ENCODE assay signal across 8 mouse cellular contexts in the genomic region with DNA sequence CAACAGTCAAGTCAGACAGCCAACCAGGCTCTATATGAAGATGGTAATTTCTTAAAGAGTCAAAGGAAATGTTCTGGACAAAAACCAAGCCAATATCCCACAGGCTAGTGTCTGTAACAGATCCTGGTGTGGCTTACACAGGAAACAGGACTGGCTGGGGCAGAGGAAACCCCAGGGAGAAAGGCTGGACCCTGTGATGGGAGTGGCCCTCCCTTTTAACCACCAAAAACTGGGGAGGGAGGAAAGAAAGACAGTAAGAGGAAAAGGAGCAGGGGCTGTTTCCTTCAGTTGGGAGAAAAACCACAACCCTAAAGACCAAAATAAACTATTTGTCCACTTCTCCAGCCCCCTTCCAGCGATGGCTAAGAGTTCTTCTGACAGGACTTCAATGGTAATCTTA. TPM values are rescaled to one million over a fixed set of nuclear protein-coding genes. Genes with fewer than 3 reads are reported as not detected.
DNase-seq lines count a peak whose midpoint lies in the region; ATAC-seq and TF ChIP-seq lines count a peak whose summit lies in the region.

No protein-coding gene starts in this region.

- ATAC-seq in heart, embryonic 13.5 days (ENCODE audit: extremely low read depth, insufficient number of reproducible peaks, low FRiP score, low TSS enrichment), result no peak
- no peak for ATAC-seq in midbrain, embryonic 12.5 days (ENCODE audit: low FRiP score, low read depth)

- DNase-seq in heart, postnatal 10 days, result no peak
- no peak for DNase-seq in hindbrain, embryonic 10.5 days (ENCODE audit: low spot score)
- DNase-seq in urinary bladder, postnatal 10 days (ENCODE audit: low spot score), result no peak
- no peak for DNase-seq in spleen, postnatal 36 days (ENCODE audit: low spot score in 2 of 2)
- no peak for DNase-seq in urinary bladder, postnatal 4 days (ENCODE audit: low spot score in 2 of 2)

- no peak for TF ChIP-seq CTCF in bone marrow macrophage, adult 2 months (IDR thresholded peaks at IDR 0.05; ENCODE audit: low read depth, low read length)

- H3K4me1 ChIP-seq in heart, embryonic 13.5 days, result peaks cover 87% of the 10 kb centered on the region
- H3K4me1 ChIP-seq in bone marrow macrophage, adult 2 months (ENCODE audit: control insufficient read depth, insufficient read depth, low read length), result peaks cover 80% of the 10 kb centered on the region
- H3K4me1 ChIP-seq in hindbrain, embryonic 10.5 days (replicated peaks), result peaks cover 93% of the 10 kb centered on the region
- H3K4me1 ChIP-seq in midbrain, embryonic 12.5 days, result peaks cover 83% of the 10 kb centered on the region

- no peaks in the 10 kb centered on the region for H3K9me3 ChIP-seq in heart, embryonic 13.5 days
- H3K9me3 ChIP-seq in hindbrain, embryonic 10.5 days, result no peaks in the 10 kb centered on the region
- H3K9me3 ChIP-seq in midbrain, embryonic 12.5 days, result no peaks in the 10 kb centered on the region

- intact Hi-C loops in heart, postnatal 10 days (cut with DNase I), result no loop called here

- no peak for TF ChIP-seq POLR2A in bone marrow macrophage, adult 2 months (IDR thresholded peaks at IDR 0.05; ENCODE audit: borderline replicate concordance, low read depth, low read length)

- H3K27ac ChIP-seq in heart, embryonic 13.5 days (replicated peaks), result peak overlapping the region; percentile 89
- H3K27ac ChIP-seq in bone marrow macrophage, adult 2 months (ENCODE audit: insufficient read depth, low read depth, low read length), result peak overlapping the region; percentile 78
- H3K27ac ChIP-seq in hindbrain, embryonic 10.5 days, result peak overlapping the region; percentile 99
- peak overlapping the region; percentile 97 for H3K27ac ChIP-seq in midbrain, embryonic 12.5 days (replicated peaks)

- 45% methylated on average over 1 of the region's 1 CpGs for WGBS in heart, embryonic 13.5 days
- WGBS in hindbrain, embryonic 10.5 days, result 77% methylated on average over 1 of the region's 1 CpGs
- 54% methylated on average over 1 of the region's 1 CpGs for WGBS in midbrain, embryonic 12.5 days

- H3K36me3 ChIP-seq in heart, embryonic 13.5 days, result 0 out of 2 replicates have a peak, but pooled peaks cover 2% of the 10 kb centered on the region
- H3K36me3 ChIP-seq in hindbrain, embryonic 10.5 days, result no peaks in the 10 kb centered on the region; the same call in 1 of the 2 replicates
- H3K36me3 ChIP-seq in midbrain, embryonic 12.5 days, result no peaks in the 10 kb centered on the region

- H3K4me3 ChIP-seq in heart, embryonic 13.5 days, result no peak overlapping the region
- H3K4me3 ChIP-seq in bone marrow macrophage, adult 2 months (ENCODE audit: insufficient read depth, low read length), result no peak overlapping the region
- H3K4me3 ChIP-seq in hindbrain, embryonic 10.5 days, result peak overlapping the region; percentile 40; the same call in 1 of the 2 replicates
- H3K4me3 ChIP-seq in midbrain, embryonic 12.5 days, result no peak overlapping the region

- H3K27me3 ChIP-seq in heart, embryonic 13.5 days (replicated peaks), result no peaks in the 10 kb centered on the region
- H3K27me3 ChIP-seq in hindbrain, embryonic 10.5 days (ENCODE audit: insufficient read depth, poor library complexity, severe bottlenecking), result no peaks in the 10 kb centered on the region
- H3K27me3 ChIP-seq in midbrain, embryonic 12.5 days, result no peaks in the 10 kb centered on the region

- no peak overlapping the region for H3K9ac ChIP-seq in heart, embryonic 13.5 days
- H3K9ac ChIP-seq in midbrain, embryonic 12.5 days (replicated peaks), result peak overlapping the region; percentile 42

- H3K4me2 ChIP-seq in heart, embryonic 13.5 days, result peak overlapping the region; percentile 55; the same call in 1 of the 2 replicates
- H3K4me2 ChIP-seq in midbrain, embryonic 12.5 days (replicated peaks), result peak overlapping the region; percentile 43

RNA-seq across cellular contexts. Expression of a gene that starts 11.5 kb away (rescaled TPM):
- polyA plus RNA-seq in heart, embryonic 13.5 days (2015; fragmentation: Nextera tagmentation; extraction: Ambion mirVana), result 40.8 and 42.0 TPM in 2 replicates
- total RNA-seq in heart, postnatal 10 days (2021), result 10 to 100 TPM; 28.1 to 30.4 TPM
- polyA plus RNA-seq in bone marrow macrophage, adult 2 months (2012; ENCODE audit: insufficient read depth, insufficient read length, missing spikeins), result 71.8 and 88.3 TPM in 2 replicates
- polyA plus RNA-seq in hindbrain, embryonic 10.5 days (2016; fragmentation: Nextera tagmentation; extraction: Ambion mirVana), result 95.5 and 95.7 TPM in 2 replicates
- 87.3 and 88.5 TPM in 2 replicates for polyA plus RNA-seq in midbrain, embryonic 12.5 days (2016; fragmentation: Nextera tagmentation; extraction: Ambion mirVana)

RNA-seq across cellular contexts. Expression of a gene that starts 58.4 kb away (rescaled TPM):
- 48.6 and 50.4 TPM in 2 replicates for polyA plus RNA-seq in heart, embryonic 13.5 days (2015; fragmentation: Nextera tagmentation; extraction: Ambion mirVana)
- total RNA-seq in heart, postnatal 10 days (2021), result 10 to 100 TPM; 16.1 to 32.2 TPM
- 29.1 and 31.6 TPM in 2 replicates for polyA plus RNA-seq in bone marrow macrophage, adult 2 months (2012; ENCODE audit: insufficient read depth, insufficient read length, missing spikeins)
- 45.2 and 52.6 TPM in 2 replicates for polyA plus RNA-seq in hindbrain, embryonic 10.5 days (2016; fragmentation: Nextera tagmentation; extraction: Ambion mirVana)
- polyA plus RNA-seq in midbrain, embryonic 12.5 days (2016; fragmentation: Nextera tagmentation; extraction: Ambion mirVana), result 46.7 and 52.6 TPM in 2 replicates
